Mouse (Mus musculus): ENCODE measurements around the gene Usp1. TPM values are rescaled to one million over a fixed set of nuclear protein-coding genes. Genes with fewer than 3 reads are reported as not detected.
"Not testable (repeated sequence)": the region's sequence is repeated elsewhere in the genome, so short reads cannot be mapped to it uniquely, and the experiment has no call there.

Usp1 gene
- polyA plus RNA-seq, 1 experiment from 2014 or later: 119 TPM

DNA sequence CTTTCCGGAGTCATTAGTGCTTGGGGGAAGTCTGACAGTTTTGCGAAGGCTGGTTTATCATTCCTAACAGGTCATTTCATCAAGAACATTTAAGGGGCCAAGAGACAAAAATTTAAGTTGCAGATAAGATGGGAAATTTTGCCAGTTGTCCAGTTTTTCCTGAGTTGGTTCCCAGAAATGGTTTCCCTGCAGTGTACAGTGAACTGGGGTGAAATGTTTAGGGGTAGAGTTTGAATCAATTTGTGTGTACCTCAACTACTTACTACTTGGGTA, 1.2 kb downstream of the Usp1 start:
- no peak for ATAC-seq
- Histone ChIP-seq H3K9ac (peak overlapping the region; percentile 96), H3K27ac (peak overlapping the region; percentile 99; the same call in 1 of the 2 replicates), H3K27me3 (no peaks in the 10 kb centered on the region), H3K9me3 (replicated peaks) (no peaks in the 10 kb centered on the region), H3K36me3 (ENCODE audit: poor library complexity, severe bottlenecking) (peaks cover 12% of the 10 kb centered on the region), H3K4me2 (peak overlapping the region; percentile 69), H3K4me3 (peak overlapping the region; percentile 95), H3K4me1 (peaks cover 23% of the 10 kb centered on the region)
- 3% methylated on average over 2 of the region's 2 CpGs for WGBS

DNA sequence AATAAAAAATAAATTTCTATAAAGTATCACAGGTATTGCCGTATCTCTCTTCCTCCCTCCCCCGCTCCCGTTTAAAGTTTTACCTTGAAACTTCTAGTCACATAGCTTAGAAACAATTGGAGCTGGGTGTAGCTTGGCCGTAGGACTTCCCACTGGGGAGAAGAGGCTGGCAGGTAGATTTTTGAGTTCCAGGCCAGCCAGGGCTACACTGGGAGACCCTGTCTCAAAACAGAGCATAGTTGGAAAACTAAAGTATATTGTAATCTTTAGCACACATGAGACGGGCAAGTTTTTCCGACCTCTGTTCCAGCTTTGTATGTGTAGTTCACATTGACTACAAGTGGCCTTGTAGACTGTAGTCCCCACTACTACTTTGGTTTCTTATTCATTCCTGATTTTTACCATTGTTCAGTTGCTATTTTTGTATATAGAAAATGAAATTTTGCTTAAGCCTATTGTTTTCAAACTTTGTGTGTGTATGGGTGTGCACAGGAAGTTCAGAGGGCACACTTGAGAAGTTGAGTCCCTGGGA, 1.7 kb downstream of the Usp1 start:
- Histone ChIP-seq H3K27me3 (no peaks in the 10 kb centered on the region), H3K9me3 (replicated peaks) (no peaks in the 10 kb centered on the region), H3K9ac (peak overlapping the region; percentile 96), H3K4me3 (peak overlapping the region; percentile 95), H3K27ac (no peak overlapping the region), H3K4me2 (peak overlapping the region; percentile 69), H3K36me3 (ENCODE audit: poor library complexity, severe bottlenecking) (peaks cover 16% of the 10 kb centered on the region), H3K4me1 (peaks cover 23% of the 10 kb centered on the region)
- no peak for ATAC-seq
- 17% methylated on average over 6 of the region's 6 CpGs for WGBS

DNA sequence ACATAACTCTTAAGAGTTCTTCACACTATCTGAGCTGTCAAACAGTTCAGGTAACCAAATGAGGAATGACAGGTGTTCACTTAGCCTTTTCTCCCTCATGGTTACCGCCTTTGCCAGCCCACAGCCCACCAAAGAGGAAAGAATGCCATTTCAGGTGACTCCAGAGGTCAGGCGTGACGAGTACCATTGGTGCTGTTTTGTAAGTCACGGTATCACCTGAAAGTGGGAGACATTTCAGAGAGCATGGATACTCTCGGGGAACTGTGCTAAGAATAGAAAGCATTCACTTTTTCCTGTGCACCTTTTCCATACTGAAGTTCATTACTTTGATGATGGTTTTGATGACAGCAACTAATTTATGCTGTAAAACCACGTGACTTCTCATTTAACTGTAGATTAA, 12.4 kb downstream of the Usp1 start:
- Histone ChIP-seq H3K36me3 (ENCODE audit: poor library complexity, severe bottlenecking) (peaks cover 71% of the 10 kb centered on the region), H3K9me3 (replicated peaks) (no peaks in the 10 kb centered on the region), H3K27me3 (no peaks in the 10 kb centered on the region), H3K9ac (no peak overlapping the region), H3K4me3 (no peak overlapping the region), H3K4me2 (no peak overlapping the region), H3K27ac (no peak overlapping the region), H3K4me1 (no peaks in the 10 kb centered on the region)
- ATAC-seq: no peak
- 87% methylated on average over 6 of the region's 6 CpGs for WGBS

- not testable (repeated sequence) for H3K27me3 ChIP-seq; H3K9ac ChIP-seq; H3K27ac ChIP-seq; H3K9me3 ChIP-seq (replicated peaks); H3K4me2 ChIP-seq; H3K4me3 ChIP-seq; H3K4me1 ChIP-seq; ATAC-seq
- WGBS: 89% methylated on average over 6 of the region's 6 CpGs
- peaks cover 68% of the 10 kb centered on the region for H3K36me3 ChIP-seq (ENCODE audit: poor library complexity, severe bottlenecking)
These were observed 14.6 kb downstream of the Usp1 start for GRCm38 (mm10) chr4:98938210-98938609.

- Histone ChIP-seq H3K4me2 (no peak overlapping the region), H3K4me1 (no peaks in the 10 kb centered on the region), H3K27ac (no peak overlapping the region), H3K9me3 (replicated peaks) (no peaks in the 10 kb centered on the region), H3K9ac (no peak overlapping the region), H3K4me3 (no peak overlapping the region), H3K27me3 (no peaks in the 10 kb centered on the region), H3K36me3 (ENCODE audit: poor library complexity, severe bottlenecking) (peaks cover 27% of the 10 kb centered on the region)
- ATAC-seq: no peak
These were observed 27.0 kb downstream of the Usp1 start for GRCm38 (mm10) chr4:98950563-98950962.

GRCm38 (mm10) chr4:98955986-98956385, 32.4 kb downstream of the Usp1 start:
- H3K9me3 ChIP-seq (replicated peaks): no peaks in the 10 kb centered on the region
- WGBS: 96% methylated on average over 8 of the region's 8 CpGs
- no peak for ATAC-seq
- no peak overlapping the region for H3K27ac ChIP-seq
- no peaks in the 10 kb centered on the region for H3K4me1 ChIP-seq
- H3K4me3 ChIP-seq: no peak overlapping the region
- H3K9ac ChIP-seq: no peak overlapping the region
- no peaks in the 10 kb centered on the region for H3K27me3 ChIP-seq
- no peak overlapping the region for H3K4me2 ChIP-seq
- peaks cover 60% of the 10 kb centered on the region for H3K36me3 ChIP-seq (ENCODE audit: poor library complexity, severe bottlenecking)

DNA sequence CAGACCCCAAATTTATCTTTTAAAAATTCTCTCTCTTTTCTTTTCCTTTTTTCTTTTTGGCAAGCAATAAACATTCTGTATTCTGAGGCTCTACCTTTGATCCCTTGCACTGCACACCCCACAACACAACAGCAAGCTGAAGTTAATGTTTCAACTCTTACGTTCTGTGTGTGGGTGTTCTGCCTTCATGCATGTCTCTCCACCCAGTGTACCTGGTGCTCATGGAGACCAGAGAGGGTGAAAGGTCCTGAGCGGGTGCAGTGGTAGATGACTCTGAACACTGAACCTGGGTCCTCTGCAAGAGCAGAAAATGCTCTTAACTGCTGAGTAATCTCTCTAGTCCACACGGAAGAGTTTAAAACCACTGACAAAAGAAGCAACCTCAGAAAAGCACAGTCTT, 36.6 kb downstream of the Usp1 start:
- Histone ChIP-seq H3K27ac (no peak overlapping the region), H3K4me3 (no peak overlapping the region), H3K27me3 (no peaks in the 10 kb centered on the region), H3K9ac (no peak overlapping the region), H3K4me1 (no peaks in the 10 kb centered on the region), H3K9me3 (replicated peaks) (no peaks in the 10 kb centered on the region), H3K36me3 (ENCODE audit: poor library complexity, severe bottlenecking) (peaks cover 66% of the 10 kb centered on the region), H3K4me2 (no peak overlapping the region)
- 88% methylated on average over 3 of the region's 3 CpGs for WGBS
- ATAC-seq: no peak

GRCm38 (mm10) chr4:98969946-98970345, 46.3 kb downstream of the Usp1 start:
- Histone ChIP-seq H3K9me3 (replicated peaks) (no peaks in the 10 kb centered on the region), H3K27ac (no peak overlapping the region), H3K4me2 (no peak overlapping the region), H3K9ac (no peak overlapping the region), H3K4me3 (no peak overlapping the region), H3K36me3 (ENCODE audit: poor library complexity, severe bottlenecking) (peaks cover 84% of the 10 kb centered on the region), H3K27me3 (no peaks in the 10 kb centered on the region), H3K4me1 (no peaks in the 10 kb centered on the region)
- no peak for ATAC-seq
- WGBS: 91% methylated on average over 3 of the region's 3 CpGs

DNA sequence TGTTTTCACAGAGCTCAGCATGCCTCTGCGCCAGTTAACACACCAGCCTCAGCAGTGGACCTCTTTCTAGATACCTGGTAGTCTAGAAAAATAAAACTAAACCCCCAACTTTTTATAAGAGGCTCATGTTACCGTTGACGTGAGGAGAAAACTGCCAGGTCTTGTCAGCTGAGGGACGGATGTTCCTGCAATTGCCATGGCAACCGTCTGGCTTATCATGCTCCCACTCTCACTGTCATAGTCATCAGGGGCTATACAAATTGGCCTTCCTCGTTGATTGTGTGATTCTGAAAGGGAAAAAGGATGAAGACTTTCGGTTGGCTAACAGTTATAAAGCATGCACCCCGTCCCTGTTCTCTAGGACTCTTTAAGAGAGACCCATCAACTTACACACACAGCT, 52.1 kb downstream of the Usp1 start:
- Histone ChIP-seq H3K4me3 (no peak overlapping the region), H3K27me3 (no peaks in the 10 kb centered on the region), H3K4me1 (no peaks in the 10 kb centered on the region), H3K27ac (no peak overlapping the region), H3K9ac (no peak overlapping the region), H3K36me3 (ENCODE audit: poor library complexity, severe bottlenecking) (peaks cover 71% of the 10 kb centered on the region), H3K9me3 (replicated peaks) (no peaks in the 10 kb centered on the region), H3K4me2 (no peak overlapping the region)
- WGBS: 57% methylated on average over 8 of the region's 8 CpGs
- no peak for ATAC-seq

GRCm38 (mm10) chr4:98978288-98978687, 54.7 kb downstream of the Usp1 start:
- not testable (repeated sequence) for H3K27ac ChIP-seq; H3K27me3 ChIP-seq; H3K4me1 ChIP-seq; H3K9ac ChIP-seq; H3K4me3 ChIP-seq; H3K9me3 ChIP-seq (replicated peaks); H3K4me2 ChIP-seq; ATAC-seq
- peaks cover 54% of the 10 kb centered on the region for H3K36me3 ChIP-seq (ENCODE audit: poor library complexity, severe bottlenecking)
- 93% methylated on average over 2 of the region's 2 CpGs for WGBS

- ATAC-seq: no peak
- H3K27ac ChIP-seq: no peak overlapping the region
- no peak overlapping the region for H3K9ac ChIP-seq
- H3K27me3 ChIP-seq: no peaks in the 10 kb centered on the region
- no peaks in the 10 kb centered on the region for H3K4me1 ChIP-seq
- H3K9me3 ChIP-seq (replicated peaks): no peaks in the 10 kb centered on the region
- H3K4me3 ChIP-seq: no peak overlapping the region
- H3K36me3 ChIP-seq (ENCODE audit: poor library complexity, severe bottlenecking): peaks cover 54% of the 10 kb centered on the region
- 96% methylated on average over 2 of the region's 2 CpGs for WGBS
- no peak overlapping the region for H3K4me2 ChIP-seq
These were observed 55.1 kb downstream of the Usp1 start for GRCm38 (mm10) chr4:98978693-98979092.

DNA sequence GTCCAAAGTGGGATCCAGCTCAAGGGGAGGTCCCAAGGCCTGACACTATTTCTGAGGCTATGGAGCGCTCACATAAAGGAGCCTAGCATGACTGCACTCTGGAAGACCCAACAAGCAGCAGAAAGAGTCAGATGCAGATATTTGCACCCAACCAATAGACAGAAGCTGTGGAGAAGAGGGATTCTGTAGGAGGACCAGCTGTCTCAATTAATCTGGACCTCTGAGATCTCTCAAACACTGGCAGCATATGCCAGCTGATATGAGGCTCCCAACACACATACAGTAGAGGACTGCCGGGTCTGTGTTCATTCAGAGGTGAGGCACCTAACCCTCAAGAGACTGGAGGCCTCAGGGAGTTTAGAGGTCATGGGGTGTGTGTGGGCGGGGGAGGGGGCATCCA, 56.4 kb downstream of the Usp1 start:
- WGBS: 93% methylated on average over 3 of the region's 3 CpGs
- H3K9me3 ChIP-seq (replicated peaks); H3K27me3 ChIP-seq; H3K4me1 ChIP-seq; H3K9ac ChIP-seq; ATAC-seq; H3K4me3 ChIP-seq; H3K27ac ChIP-seq; H3K4me2 ChIP-seq: not testable (repeated sequence)
- H3K36me3 ChIP-seq (ENCODE audit: poor library complexity, severe bottlenecking): peaks cover 53% of the 10 kb centered on the region

DNA sequence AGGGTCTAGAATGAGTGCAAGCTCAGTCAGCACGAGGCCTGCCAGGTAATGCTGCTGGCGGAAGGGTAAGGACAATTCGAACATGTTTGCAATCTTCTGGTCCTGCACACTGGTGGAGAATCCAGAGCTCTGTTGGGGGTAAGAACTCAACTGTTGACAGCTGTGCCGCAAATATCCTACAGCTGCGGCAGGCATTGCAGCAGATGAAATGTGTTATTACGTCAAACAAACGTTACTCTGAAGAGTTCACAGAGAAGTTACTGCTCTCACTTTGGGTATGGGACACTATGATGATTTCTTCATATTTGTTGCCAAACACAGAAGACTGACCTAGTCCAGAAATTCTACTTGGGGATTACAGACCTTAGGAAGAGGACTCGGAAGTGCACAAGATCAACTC, 61.1 kb downstream of the Usp1 start:
- Histone ChIP-seq H3K4me1 (no peaks in the 10 kb centered on the region), H3K4me2 (no peak overlapping the region), H3K9me3 (replicated peaks) (no peaks in the 10 kb centered on the region), H3K9ac (no peak overlapping the region), H3K27me3 (no peaks in the 10 kb centered on the region), H3K4me3 (no peak overlapping the region), H3K36me3 (ENCODE audit: poor library complexity, severe bottlenecking) (peaks cover 50% of the 10 kb centered on the region), H3K27ac (no peak overlapping the region)
- no peak for ATAC-seq
- WGBS: 94% methylated on average over 8 of the region's 8 CpGs
